Mouse (Mus musculus) thymus, postnatal 14 days (tissue): ENCODE results near the gene Ppfibp1.

Source experiments
- DNase-seq: peaks from one replicate; pipeline ENCODE4 v3.0.0; 2021

Gene Ppfibp1

DNA sequence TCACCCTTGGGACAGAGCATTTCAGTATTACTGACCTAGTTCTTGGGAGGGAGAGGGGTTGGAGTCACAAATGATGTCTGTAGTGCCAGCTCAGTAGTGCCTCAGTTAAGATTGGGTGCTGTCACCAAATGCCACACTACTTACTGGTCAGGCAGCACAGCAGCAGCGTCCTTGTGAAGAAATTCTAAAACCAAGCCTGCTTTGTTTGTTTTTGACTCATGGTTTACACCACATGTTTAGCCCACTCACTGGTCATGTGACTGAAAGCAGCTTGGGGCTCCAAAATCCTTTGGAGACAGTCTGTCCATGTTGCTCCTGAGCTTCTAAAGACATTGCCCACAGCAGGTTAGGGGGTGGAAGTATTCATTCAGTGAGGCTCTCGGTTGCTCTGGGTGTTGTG lies 4.9 kb upstream of the Ppfibp1 start:
- no peak for DNase-seq

DNA sequence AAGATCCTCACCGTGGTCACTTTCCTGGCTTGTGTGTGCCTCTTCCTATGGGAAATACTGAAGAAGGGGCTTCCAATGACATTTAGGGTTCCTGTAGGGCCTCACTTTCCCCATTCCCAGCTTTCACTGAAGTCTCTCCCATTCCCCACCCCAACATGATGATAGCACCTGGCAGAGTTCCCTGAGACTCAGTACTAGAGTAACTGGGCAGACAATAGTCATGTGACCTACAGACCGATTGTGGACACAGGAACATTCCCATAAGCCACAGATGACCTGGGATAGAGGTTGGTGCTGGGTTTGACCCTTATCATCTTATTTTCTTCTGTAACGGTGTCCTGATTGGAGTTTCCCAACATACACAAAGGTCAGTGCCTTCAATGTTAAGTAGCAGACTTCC lies 4.1 kb upstream of the Ppfibp1 start:
- DNase-seq = no peak

DNA sequence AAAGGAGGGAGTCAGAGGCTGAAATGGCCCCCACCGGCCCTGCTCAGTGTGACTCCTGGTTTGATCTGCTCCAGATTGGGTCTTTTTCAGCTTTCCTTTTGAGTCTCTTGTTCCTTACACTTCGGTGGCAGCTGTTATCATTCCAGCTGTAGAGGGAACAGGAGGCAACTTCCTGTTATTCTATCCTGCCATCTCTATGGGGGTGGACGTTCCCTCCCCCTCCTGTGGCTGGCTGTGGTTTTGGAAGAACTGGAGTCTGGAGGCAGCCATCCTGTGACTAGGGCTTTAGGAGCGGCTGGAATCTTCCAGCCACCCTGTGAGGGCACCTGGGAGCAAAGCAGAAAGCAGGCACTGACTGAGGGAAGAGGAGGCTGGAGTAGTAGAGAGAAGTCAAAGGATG lies 3.4 kb upstream of the Ppfibp1 start:
- DNase-seq = no peak

DNA sequence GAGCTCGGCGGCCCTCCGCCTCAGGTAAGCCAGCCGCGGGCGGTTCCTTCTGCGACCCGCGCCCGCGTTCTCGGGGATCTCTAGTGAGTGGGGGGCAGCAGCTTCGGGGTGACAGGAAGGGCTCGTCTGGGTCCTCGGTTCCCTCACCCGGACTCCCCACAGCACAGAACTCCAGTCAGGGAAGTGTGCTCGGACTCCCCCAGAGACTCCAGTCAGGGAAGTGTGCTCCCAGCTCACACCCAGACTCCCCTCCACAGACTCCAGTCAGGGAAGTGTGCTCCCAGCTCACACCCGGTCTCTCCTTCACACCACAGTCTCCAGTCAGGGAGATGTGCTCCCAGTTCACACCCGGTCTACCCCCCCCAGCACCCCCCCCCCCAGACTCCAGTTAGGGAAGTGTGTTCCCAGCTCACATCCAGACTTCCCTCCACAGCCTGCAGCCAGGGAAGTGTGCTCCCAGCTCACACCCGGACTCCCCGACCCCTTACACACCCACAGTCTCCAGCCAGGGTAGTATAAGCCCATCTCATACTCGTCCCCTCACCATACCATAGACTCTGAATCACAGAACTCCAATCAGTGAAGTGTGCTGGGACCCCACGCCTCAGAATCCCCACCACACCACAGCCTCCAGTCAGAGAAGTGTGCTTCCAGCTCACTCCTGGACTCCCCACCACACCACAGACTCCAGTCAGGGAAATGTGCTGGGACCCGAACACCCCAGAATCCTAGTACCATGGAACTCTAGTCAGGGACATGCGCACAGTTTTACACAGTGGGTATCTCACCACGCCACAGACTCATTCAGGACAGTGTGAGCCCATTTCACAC lies 588 bp downstream of the Ppfibp1 start:
- DNase-seq = peak; percentile 10

DNA sequence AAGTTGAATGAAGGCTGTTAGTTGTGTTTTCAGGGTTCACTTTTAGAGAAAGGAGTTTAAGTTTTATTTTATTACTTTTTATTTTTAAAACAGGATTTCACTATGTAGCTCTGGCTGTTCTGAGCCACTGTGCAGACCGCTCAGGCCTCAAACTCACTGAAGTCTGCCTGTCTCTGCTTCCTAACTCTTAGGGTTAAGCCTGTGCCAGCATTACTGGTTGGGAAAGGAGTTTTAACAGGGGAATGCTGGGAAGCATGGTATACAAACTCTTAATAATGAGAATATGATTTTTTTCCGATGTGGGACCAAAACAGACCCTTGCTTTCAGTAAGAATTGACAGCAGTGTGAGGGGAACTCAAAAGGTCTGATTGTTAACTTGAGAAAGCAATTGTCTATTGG lies 1.9 kb downstream of the Ppfibp1 start:
- DNase-seq = no peak

DNA sequence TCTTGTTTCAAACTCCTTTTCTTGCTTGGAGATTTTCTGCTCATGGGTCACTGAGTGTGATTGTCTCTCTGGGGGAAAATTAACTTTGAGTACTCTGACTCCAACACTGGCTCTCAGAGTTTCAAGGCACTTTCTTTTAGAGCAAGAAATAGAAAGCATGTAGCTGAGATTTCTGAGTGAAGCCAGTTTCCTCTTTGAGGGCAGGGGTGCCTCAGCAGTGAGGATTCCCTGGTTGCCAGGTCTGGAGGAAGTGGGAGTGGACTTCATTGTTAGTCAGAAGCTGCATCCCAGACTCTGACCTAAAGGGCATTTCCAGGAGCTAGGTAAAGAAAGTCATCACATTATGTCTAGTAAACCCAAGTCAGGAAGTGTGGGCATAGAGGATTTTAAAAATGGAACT lies 2.3 kb downstream of the Ppfibp1 start:
- DNase-seq = no peak

DNA sequence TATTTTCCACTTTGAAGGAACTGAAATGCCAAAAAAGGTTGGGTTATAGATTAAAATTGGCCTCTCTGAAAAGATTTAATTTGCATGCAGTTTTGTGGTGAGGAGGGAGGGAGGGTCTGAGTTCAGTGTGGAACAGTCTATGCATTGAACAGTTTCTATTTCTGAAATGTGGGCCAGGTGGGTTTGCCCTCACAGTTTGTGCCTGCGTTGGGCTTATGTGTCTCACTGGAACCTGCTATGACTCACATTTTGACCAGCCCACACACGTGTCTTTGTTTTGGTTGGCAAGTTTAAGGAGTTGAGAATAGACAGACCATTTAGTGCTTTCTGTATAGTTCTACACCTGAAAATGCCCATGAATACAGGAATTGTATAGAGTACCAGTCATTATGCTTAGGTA lies 5.6 kb downstream of the Ppfibp1 start:
- DNase-seq = no peak

DNA sequence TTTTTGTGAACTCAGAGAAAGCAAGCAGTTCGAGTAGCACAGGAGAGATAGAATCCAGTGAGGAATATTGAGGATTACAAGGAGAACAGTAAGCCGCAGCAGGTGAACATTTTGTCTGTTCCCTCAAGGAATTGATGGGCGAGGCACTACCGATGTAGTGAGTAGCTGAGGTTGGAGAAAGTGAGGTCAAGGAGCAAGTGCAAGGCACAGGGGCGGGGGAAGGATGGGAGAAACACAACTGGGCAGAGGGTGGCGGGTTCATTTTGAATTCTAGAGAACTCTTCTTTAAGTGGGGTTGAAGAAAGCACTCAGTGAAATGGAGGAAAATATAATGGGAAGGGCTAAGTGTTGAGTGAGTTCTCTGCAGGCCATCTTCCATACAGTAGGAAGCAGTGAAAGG lies 10.4 kb downstream of the Ppfibp1 start:
- DNase-seq = no peak

DNA sequence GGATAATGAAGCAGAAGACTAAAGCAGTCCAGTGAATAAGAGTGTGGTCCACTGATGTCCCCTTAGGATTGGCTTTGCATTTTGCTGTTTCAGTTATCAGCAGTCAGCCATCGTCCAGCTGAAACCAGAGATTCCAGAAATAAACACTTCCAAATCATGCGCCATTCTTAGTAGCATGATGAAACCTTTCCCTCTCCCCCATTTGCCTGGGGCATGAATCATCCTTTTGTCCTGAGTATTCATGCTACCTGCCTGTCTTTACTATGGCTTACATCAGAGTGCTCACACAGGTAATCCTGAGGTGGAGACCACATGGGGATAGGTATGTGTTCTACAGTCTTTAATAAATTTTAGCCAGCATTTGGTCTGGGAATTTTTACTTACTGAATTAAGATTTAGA lies 11.4 kb downstream of the Ppfibp1 start:
- DNase-seq = no peak

DNA sequence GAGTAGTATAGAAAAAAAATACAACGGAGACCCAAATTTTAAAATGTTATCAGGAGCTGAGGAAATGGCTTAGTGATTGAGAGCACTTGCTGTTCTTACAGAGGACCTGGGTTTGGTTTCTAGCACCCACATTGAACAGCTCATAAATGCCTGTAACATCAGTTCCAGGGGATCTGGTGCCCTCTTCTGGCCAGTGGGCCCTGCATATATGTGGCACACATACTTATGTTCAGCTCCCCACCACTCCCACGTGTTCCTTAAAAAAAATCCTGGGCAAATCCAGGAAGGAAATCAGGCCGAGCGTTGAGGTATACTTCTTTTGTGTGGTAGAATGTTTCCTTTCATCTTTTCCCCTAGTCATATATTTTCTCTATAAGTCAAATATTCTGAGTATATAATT lies 13.6 kb downstream of the Ppfibp1 start:
- DNase-seq = no peak

DNA sequence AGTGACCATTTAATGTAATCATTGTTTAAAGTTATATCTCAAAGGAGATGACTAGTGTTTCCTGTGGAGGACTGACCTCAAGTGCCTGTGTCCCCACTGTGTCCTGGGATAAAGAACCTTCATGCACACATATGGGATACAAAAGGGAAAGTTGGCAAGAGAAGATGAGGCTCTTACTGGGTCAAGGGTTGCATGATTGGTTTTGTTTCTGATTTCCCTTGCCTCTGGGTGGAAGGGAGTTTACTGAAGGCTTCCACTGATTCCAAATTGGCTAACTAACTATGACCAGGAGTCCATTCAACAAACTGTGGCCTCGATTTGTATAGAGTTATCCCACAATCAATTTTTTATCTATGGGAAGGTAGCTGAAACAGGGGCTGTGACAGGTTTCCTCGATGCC lies 15.3 kb downstream of the Ppfibp1 start:
- DNase-seq = no peak

DNA sequence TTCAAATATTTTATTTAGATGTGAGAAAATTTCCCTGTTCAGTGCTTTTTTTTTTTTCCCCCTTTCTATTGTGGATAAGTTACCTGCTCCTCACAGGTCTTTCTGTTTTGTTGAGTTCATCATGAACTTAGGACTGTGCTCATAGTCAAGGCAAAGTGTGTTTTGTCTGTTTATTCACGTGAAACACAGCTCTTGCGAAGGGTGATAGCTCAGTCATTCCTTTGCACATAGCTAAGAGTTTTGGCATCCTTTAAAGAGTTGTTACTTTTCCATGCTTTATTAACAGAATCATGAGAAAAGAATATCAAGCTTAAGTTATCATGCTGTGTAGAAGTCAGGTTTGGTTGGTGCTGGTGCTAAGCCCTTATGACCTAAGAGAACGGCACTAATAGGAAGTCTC lies 16.4 kb downstream of the Ppfibp1 start:
- DNase-seq = no peak

DNA sequence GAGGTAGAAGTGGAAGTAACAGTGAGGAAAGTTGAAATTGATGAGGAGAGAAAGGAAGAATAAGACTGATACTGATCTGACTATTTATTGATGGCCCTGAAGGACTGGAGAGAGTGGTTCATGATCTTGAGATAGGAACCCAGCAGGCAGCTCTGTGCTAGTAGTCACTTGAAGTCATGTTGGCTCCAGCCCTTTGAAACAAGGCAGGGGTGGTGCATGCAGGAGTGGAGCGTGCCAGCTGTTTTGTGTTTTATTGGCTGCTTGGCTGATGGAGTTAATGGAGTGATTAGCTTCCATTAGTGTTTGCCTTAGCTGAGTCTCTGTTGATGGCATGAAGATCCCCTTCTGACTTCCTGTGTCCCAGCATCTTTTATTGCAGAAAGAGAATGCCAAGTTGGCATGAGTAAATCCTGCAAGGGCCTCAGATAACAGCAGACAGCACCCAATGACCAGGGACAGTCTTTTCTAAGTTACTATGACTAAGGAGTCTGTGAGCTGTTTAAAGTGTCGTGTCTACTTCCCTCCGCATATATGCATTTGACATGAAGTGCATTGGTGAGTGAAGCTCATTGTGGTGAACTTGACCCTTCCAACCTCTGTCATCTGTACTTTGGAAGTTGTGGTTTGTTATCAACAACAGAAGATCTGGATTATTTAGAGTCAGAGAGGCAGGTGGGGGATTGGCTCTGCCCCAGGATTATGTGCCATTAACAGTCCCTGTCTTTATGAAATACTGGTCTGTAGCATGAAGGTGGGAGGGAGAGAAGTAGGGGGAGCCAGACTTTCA lies 17.9 kb downstream of the Ppfibp1 start:
- no peak for DNase-seq

DNA sequence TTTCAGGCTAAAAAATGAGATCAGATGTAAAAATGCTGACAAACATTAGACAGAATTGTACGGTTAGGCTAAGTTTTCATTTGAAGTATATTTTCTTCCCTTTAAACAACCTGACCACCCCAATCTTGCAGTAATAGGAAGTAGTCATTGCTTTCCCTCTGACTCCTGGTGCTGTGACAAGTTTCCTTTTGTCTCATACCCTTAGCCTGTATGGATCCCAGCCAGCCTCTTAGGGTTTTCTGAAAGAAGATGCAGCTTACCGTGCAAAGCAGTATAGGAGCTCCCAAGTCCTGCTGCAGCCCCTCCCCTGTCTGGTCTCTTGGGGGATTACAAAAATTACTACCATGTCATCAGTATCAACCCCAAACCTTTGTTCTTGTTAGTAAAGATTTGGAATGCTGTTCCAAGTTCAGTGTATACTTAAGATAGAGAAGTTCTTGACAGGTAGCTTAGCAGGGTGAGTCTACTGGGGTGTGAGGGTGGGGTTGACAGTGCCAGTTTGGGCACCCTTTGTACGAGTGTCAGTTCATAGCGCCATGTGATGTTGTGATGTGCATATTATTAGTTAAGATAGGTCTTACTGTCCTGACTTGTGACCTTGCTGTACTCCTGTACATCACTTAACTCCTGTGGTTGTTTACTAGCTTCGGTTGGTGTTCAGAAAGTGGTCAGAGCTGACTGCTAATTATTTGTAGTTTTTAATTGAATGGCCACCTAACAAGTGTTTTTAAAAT lies 18.9 kb downstream of the Ppfibp1 start:
- no peak for DNase-seq

DNA sequence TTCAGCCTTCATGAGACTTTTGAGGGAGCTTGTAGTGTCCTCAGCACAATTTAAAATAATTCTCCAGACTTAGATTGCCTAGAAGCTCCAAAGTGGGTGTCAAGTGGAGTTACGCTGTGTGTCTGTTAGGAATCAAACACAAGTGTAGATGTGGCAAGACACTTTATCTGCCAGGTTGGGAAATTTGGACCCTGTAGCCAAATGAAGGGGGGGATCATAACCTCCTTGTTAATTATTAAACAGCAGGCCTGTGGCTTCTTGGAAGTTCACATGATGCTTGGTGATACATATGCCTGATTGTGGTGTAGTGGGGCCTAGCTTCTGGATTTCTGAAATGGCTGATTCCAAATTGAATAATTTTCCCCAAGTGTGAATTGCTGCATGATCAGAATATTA lies 19.5 kb downstream of the Ppfibp1 start:
- no peak for DNase-seq

DNA sequence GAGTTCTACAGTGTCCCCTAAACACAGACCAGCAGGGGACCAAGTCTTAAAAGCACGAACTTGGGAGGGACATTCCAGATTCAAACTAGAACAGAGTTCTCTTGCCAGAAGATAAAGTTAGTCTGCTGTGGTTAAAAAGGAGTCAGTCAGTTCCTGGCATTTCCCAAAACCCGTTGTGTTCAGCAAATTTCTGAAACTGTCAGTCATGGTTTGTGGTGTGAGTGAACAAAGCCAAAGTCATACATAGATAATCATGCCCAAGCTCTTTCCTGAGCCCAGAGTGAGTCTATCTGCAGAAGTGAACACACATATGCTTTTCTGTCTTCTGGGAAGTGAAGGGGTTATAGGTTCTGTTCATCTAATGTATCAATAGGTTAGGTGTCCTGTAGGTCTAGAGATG lies 20.5 kb downstream of the Ppfibp1 start:
- DNase-seq = no peak

DNA sequence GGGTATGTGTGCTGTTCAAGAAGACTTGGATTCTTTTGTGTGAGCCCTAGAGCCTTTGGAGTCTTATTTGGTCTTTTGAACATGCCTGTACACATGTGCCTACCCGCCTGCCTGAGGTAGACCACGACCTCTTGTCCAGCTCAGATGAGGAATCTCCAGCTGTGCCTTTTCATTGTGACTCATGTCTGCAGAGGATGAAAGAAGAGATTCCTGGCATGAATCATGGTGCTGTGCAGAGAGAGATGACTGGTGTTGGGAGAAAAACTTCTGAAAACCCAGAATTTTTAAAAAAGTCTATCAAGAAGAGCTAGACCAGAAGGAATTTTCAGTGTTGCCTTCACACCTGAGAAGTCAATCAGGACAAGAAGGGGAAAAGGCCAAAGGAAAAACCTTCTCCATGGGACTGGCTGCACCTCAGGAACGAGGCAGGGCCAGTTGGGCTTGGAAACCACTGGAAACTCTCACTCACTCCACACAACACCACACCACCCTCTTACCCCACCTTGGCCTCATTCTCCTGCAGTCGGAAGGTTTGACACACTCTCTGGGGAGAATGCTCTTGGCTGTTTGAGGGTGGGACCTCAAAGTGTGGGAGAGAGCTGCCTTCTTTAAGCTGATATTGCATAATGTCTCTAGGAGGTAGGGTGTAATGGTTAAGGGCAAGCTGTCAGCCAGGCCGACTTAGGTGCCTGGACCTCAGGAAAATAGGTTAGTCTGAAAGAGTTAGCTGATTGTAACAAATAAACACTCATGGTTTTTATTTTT lies 21.6 kb downstream of the Ppfibp1 start:
- no peak for DNase-seq

DNA sequence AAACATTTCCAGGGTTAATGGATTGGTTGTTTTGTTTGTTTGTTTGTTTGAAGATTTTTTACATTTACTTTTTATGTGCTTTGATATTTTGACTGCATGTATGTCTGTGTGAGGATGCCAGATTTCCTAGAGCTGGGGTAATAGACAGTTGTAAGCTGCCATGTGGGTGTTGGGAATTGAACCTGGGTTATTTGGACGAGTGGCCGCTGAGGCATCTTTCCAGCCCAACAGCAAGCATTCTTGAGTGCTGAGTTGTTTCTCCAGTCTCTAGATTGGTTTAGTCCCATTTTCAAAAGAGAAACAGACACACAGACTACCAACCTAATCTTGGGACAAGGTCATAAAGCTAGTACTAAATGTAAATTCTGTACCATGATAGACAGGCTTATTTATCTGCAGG lies 22.5 kb downstream of the Ppfibp1 start:
- no peak for DNase-seq

DNA sequence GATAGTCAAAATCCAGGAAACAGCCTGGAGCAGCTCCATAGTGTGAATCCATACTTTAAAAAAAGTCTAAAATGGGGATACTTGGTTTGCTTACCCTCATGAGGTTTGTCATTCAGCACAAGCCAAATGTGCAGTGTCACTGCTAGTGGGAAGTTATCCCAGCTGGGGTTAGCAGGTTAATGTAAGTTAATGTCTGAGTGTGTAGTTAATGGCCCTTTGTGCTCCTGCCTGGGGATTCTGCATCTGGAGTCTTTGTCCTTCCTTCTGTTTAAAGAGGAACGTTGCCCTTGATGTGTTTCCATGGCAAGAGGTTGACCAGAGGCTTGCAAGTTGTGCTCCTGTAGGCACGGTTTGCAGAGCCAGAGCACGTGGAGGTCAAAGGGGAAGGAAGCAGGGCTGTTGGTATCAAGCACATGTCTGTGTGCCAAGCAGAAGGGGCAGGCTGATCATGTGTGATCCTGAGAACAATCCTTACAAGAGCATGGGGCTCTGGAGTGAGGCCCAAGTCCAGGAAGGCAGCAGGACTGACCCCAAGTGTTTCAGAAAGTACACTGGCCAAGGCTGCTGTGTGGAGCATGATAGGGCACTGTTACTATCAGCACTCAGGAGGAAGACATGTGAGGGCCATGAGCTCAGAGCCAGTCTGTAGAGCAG lies 24.7 kb downstream of the Ppfibp1 start:
- no peak for DNase-seq

DNA sequence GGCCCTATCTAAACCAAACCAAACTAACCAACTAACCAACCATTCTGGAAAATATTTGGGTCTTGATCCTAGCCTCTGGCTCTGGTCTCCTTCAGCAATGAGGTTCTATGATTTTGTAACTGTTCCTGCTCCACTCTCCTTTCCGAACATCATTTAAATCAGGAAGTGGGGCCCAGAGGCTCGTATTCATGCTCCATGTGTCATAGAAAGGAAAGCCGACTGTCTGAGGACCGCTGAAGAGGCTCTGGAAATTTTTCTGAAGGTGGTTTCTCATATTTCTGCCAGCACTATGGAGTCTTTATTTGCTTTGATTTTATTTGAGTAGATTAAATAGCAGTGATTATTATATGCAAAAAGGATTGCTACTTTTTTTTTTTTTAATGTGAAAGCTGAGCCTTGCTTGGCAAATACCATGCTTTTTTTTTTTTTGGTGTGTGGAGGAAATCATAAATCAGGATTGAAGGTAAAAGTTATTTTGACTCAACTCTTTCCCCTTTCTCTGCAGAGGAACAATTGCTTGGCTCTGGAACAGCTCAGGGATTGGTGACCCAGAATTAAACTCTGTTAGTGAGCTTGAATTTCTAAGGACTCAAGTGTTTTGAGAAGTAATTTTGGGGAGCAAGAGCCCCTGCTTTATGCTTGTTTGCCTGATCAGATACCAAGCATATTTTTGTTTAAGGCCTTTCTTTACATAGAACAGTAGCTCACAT lies 25.4 kb downstream of the Ppfibp1 start:
- DNase-seq = no peak

DNA sequence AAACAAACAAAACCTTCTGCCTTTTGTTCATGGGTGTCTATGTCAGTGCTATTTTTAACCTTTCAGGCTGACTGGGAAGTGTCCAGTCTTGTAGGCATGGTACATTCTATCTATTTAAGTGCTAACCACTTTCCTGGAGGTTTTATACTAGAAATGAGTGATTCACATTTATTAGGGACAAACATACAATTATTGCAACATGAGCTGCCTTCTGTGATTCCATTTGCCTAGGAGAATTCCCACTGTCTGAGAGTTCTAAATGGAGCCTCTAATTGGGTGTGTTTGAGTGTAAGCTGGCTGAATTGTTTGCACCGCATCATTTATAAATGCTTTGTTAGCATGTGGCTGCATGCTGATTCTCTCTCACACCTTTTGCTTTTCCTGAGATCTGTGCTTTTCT lies 27.5 kb downstream of the Ppfibp1 start:
- no peak for DNase-seq

DNA sequence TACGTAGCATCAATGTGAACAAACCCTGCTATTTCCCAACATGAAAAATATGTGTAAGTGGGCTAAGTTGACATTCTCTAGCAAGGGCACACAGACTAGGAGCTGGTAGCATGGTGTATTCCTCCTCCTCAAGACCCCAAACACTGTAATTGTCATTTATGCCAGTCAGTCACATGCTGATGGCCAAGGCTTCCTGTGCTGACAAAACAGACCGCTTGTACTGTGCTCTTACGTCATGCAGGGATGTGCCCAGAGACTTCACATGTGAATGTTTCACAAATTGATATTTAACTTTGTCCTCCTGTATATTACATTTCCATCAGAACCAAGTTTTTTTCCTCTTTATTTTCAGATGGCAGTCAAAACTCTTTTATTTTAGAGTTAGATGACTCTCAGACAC lies 29.1 kb downstream of the Ppfibp1 start:
- no peak for DNase-seq
